Mouse (Mus musculus): ENCODE results near the gene Gzf1. TPM values are rescaled to one million over a fixed set of nuclear protein-coding genes. Genes with fewer than 3 reads are reported as not detected.

The Gzf1 gene
- polyA plus RNA-seq, 1 experiment from 2014 or later = 19.5 TPM

DNA sequence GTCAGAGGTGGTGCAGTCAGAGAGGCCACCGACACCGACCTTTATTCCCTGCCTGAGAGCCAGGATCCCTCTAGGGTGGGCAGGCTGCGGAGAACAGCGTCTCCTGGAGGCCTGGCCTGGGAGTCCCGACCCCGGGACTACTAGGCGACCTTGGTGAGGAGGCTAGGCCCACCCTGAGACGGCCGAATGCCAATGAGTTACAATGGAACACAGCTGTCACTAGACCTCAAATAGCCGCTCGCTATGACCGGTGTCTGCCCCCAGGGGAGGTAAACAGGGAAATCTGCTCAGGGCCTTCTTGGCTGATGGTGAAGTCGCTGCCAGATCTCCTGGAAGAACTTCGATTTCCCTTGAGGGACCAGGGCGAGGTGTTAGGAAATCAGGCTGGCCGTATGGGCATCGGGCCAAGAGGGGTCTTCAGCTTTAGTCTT, 653 bp downstream of the Gzf1 start:
- ATAC-seq (ENCODE audit: low FRiP score, low read depth) = peak; percentile 70
- Histone ChIP-seq H3K27me3 (replicated peaks) (no peaks in the 10 kb centered on the region), H3K9me3 (no peaks in the 10 kb centered on the region), H3K27ac (0 out of 2 replicates have a peak overlapping the region, but pooled peaks have one; percentile 53), H3K36me3 (peaks cover 30% of the 10 kb centered on the region), H3K9ac (peak overlapping the region; percentile 71), H3K4me3 (peak overlapping the region; percentile 71), H3K4me1 (peaks cover 33% of the 10 kb centered on the region), H3K4me2 (replicated peaks) (peak overlapping the region; percentile 90)
- WGBS = 12% methylated on average over 17 of the region's 17 CpGs

DNA sequence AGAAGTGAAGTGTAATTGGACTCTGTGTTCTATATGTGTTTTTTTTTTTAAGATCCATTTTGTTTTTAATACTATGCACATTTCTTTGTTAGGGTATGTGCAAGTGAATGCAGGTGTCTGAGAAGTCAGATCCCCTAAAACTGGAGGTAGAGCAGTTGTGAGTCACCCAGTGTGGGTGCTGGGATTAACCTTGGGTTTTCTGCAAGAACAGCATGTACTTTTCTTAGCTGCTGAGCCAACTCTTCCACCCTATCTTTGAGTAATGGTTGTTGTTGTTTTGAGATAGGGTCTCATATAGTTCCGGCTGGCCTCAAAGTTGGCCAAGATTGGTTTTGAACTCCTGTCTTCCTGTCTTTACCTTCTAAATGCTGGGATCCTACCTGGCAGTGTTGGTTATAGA, 2.2 kb downstream of the Gzf1 start:
- no peaks in the 10 kb centered on the region for H3K9me3 ChIP-seq
- no peak for ATAC-seq (ENCODE audit: low FRiP score, low read depth)
- H3K9ac ChIP-seq = no peak overlapping the region
- H3K27me3 ChIP-seq (replicated peaks) = no peaks in the 10 kb centered on the region
- peaks cover 32% of the 10 kb centered on the region for H3K4me1 ChIP-seq
- H3K36me3 ChIP-seq = peaks cover 40% of the 10 kb centered on the region
- no peak overlapping the region for H3K4me2 ChIP-seq (replicated peaks)
- H3K4me3 ChIP-seq = no peak overlapping the region
- WGBS = 94% methylated on average over 1 of the region's 1 CpGs
- H3K27ac ChIP-seq = no peak overlapping the region

DNA sequence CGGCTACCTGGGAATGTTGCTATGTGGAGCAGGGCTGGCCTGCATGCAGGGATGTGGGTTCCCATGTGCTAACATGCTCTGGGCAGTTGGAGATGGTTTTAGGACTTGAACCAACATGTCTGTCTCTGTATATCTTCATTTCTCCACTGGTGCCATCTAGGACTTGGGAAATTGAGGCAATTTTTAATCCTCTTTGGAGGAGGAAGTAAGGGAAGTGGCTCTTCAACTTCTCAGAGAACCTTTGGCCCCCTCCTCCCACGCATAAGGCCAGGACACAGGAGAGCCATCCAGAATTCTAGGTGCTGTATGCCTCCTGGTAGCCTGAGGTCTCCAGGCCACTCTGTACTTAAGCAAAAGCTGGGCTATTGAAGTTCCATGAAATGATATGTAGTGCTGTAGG, 4.1 kb downstream of the Gzf1 start:
- Histone ChIP-seq H3K9ac (no peak overlapping the region), H3K9me3 (no peaks in the 10 kb centered on the region), H3K27ac (no peak overlapping the region), H3K4me1 (peaks cover 14% of the 10 kb centered on the region), H3K4me2 (replicated peaks) (no peak overlapping the region), H3K36me3 (peaks cover 55% of the 10 kb centered on the region), H3K4me3 (no peak overlapping the region), H3K27me3 (replicated peaks) (no peaks in the 10 kb centered on the region)
- ATAC-seq (ENCODE audit: low FRiP score, low read depth) = no peak
- 97% methylated on average over 2 of the region's 2 CpGs for WGBS

DNA sequence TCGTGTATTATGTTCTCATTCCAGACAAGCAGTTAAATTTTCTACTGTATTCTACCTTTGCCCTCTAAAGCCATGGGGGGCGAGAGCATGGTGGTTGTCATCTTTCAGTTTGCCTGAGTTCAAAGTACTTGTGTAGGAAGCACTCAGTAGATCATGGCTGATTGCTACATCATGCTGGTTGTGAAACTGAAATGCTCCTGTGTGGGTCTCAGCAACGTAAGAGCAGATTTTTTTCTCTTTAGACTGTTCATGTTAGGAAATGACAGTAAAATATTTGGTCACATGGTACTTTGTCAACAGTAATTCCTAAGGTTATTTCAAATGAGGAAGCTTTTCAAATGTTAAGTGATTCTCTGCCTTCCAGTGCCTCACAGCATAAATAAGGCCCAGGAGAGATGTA, 4.9 kb downstream of the Gzf1 start:
- Histone ChIP-seq H3K36me3 (peaks cover 63% of the 10 kb centered on the region), H3K4me3 (no peak overlapping the region), H3K4me1 (peaks cover 10% of the 10 kb centered on the region), H3K27ac (no peak overlapping the region), H3K27me3 (replicated peaks) (no peaks in the 10 kb centered on the region), H3K9ac (no peak overlapping the region), H3K9me3 (no peaks in the 10 kb centered on the region), H3K4me2 (replicated peaks) (no peak overlapping the region)
- WGBS = 86% methylated on average over 3 of the region's 3 CpGs
- no peak for ATAC-seq (ENCODE audit: low FRiP score, low read depth)

DNA sequence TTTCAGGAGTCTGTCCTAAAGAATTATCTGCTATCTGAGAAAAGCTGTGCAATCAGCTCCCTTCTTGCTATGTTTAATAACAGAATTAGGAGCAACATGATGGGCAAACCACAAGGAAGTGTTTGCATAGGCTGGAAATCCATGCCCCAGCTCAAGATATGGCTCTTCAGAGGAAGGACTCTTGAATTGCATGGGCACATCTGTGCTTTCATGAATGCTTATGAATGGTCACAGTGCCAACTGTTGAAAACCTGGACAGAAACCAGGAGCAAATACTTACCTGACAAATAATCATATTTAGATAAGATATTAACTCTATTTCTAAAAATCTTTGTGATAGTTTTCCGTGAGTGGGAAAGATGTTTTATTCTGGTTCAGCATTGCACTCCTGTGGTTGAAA, 6.0 kb downstream of the Gzf1 start:
- Histone ChIP-seq H3K27me3 (replicated peaks) (no peaks in the 10 kb centered on the region), H3K4me2 (replicated peaks) (no peak overlapping the region), H3K4me1 (peaks cover 5% of the 10 kb centered on the region), H3K36me3 (peaks cover 74% of the 10 kb centered on the region), H3K27ac (no peak overlapping the region), H3K4me3 (no peak overlapping the region), H3K9ac (no peak overlapping the region), H3K9me3 (no peaks in the 10 kb centered on the region)
- no peak for ATAC-seq (ENCODE audit: low FRiP score, low read depth)
- 98% methylated on average over 1 of the region's 1 CpGs for whole genome bisulfite sequencing

DNA sequence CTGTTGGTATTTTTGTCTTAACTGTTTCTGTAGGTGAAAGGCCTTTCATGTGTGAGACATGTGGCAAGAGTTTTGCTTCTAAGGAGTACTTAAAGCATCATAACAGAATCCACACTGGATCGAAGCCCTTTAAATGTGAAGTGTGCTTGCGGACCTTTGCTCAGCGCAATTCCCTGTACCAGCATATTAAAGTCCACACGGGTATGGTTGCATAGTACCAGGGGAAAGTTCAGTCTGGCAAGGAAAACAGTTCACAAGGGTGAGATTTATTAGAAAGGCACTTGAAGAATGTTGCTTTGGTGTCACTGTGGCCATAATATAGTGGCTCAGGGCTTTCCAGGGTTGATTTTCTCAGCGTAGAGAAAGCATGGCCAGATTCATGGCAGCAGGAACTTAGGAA, 7.1 kb downstream of the Gzf1 start:
- Histone ChIP-seq H3K4me1 (no peaks in the 10 kb centered on the region), H3K27me3 (replicated peaks) (no peaks in the 10 kb centered on the region), H3K4me3 (no peak overlapping the region), H3K9me3 (no peaks in the 10 kb centered on the region), H3K4me2 (replicated peaks) (no peak overlapping the region), H3K36me3 (peaks cover 81% of the 10 kb centered on the region), H3K27ac (no peak overlapping the region), H3K9ac (no peak overlapping the region)
- no peak for ATAC-seq (ENCODE audit: low FRiP score, low read depth)
- 90% methylated on average over 5 of the region's 5 CpGs for WGBS

DNA sequence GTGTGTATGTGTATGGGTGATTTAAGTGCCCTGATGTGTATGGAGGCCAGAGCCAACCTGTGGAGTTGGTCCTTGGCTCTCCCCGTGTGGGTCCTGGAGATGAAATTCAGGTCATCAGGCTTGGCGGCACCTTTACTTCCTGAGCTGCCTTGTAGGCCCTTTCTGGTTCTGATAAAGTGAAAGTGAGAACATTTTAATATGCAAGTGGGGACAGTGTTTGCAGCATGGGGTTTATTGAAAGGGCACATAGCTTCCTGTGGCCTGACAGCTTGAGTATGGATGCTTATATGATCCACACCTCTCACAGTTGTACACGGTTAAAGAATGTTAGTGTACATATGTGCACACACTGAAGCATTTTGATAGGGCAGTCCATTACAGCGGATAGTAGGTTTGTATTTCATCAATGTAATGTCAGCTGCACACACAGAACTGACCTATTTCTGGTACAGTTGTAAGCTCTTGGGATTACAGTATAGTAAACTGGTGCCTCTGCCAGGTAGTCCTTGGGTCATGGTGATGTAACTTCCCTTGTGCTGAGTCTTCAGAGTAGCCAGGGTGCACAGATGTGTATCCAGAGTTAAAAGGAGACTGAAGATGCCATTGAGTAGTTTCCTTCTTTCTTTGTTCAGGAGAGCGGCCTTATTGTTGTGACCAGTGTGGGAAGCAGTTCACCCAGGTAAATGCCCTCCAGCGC, 8.8 kb downstream of the Gzf1 start:
- WGBS = 96% methylated on average over 6 of the region's 6 CpGs
- no peaks in the 10 kb centered on the region for H3K4me1 ChIP-seq
- H3K9me3 ChIP-seq = no peaks in the 10 kb centered on the region
- H3K36me3 ChIP-seq = peaks cover 75% of the 10 kb centered on the region
- H3K4me3 ChIP-seq = no peak overlapping the region
- H3K27me3 ChIP-seq (replicated peaks) = no peaks in the 10 kb centered on the region
- ATAC-seq (ENCODE audit: low FRiP score, low read depth) = no peak
- H3K9ac ChIP-seq = no peak overlapping the region
- H3K4me2 ChIP-seq (replicated peaks) = no peak overlapping the region
- H3K27ac ChIP-seq = no peak overlapping the region

DNA sequence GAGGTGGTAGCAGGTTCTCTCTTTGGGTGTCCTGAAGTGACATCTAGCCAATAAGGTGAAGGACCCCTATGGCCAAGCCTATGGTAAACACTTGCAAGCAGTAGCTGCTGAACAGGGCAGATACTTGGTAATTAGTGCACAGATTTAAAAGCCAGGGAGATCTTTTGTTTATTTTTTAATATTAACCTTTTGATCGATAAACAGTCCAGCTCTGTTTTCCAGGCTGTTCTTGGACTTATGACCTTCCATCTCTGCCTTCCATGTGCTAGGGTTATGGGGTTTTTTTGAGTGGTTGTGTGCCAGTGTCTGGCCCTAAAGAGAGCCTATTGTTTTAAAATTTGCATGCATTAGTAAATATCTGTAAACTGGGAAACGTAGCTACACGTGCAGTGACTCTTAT, 9.5 kb downstream of the Gzf1 start:
- Histone ChIP-seq H3K36me3 (peaks cover 76% of the 10 kb centered on the region), H3K27ac (no peak overlapping the region), H3K4me3 (no peak overlapping the region), H3K4me2 (replicated peaks) (no peak overlapping the region), H3K9ac (no peak overlapping the region), H3K27me3 (replicated peaks) (no peaks in the 10 kb centered on the region), H3K4me1 (no peaks in the 10 kb centered on the region), H3K9me3 (no peaks in the 10 kb centered on the region)
- ATAC-seq (ENCODE audit: low FRiP score, low read depth) = no peak
- WGBS = 95% methylated on average over 3 of the region's 3 CpGs

DNA sequence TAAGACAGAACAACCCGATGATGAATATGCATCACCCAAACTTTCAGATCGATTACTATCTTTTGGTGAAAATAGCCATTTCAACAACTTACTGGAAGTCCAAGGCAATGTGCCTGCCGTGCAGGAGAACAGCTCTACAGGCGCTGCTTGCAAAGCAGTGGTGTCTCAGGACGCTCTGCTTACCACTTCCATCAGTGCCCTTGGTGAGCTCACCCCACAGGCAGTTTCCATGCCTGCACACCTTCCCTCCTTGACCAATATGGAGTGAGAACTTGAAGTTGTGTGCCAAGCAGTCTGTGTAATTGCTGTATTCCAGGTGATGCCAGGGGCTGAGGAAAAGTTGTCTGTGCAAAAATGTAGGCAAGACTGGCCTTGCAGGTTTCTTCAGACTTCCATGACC, 10.0 kb downstream of the Gzf1 start:
- WGBS = 94% methylated on average over 5 of the region's 5 CpGs
- Histone ChIP-seq H3K4me1 (no peaks in the 10 kb centered on the region), H3K36me3 (peaks cover 77% of the 10 kb centered on the region)

DNA sequence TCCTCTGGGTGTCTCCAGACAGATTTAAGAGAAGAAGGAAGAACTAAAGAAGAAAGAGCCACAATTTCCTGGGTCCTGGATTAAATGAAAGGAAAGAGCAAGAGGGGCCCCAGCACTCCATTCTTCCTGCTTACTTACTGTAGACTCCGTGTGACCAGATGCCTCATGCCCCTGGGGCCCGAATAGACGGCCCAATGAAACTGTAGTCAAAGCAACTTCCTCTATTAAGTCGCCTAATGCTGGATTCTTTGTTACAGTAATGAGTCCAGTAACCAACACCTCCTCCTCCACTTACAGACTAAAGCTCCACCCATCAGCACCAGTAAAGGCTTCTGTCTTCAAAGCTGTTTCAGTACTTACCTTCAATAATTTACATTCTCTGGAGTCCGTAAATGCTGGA, 17.7 kb downstream of the Gzf1 start:
- H3K27me3 ChIP-seq (replicated peaks) = no peaks in the 10 kb centered on the region
- H3K9me3 ChIP-seq = no peaks in the 10 kb centered on the region
- no peak overlapping the region for H3K4me2 ChIP-seq (replicated peaks)
- no peak overlapping the region for H3K4me3 ChIP-seq
- ATAC-seq (ENCODE audit: low FRiP score, low read depth) = no peak
- no peak overlapping the region for H3K27ac ChIP-seq
- WGBS = 78% methylated on average over 5 of the region's 5 CpGs
- no peaks in the 10 kb centered on the region for H3K4me1 ChIP-seq
- peaks cover 43% of the 10 kb centered on the region for H3K36me3 ChIP-seq
- no peak overlapping the region for H3K9ac ChIP-seq

More for the DNA sequence above, 10.0 kb downstream of the Gzf1 start:
- Histone ChIP-seq H3K27me3 (replicated peaks) (no peaks in the 10 kb centered on the region), H3K9ac (no peak overlapping the region), H3K4me3 (no peak overlapping the region), H3K4me2 (replicated peaks) (no peak overlapping the region), H3K9me3 (no peaks in the 10 kb centered on the region), H3K27ac (no peak overlapping the region)
- ATAC-seq (ENCODE audit: low FRiP score, low read depth) = no peak

DNA sequence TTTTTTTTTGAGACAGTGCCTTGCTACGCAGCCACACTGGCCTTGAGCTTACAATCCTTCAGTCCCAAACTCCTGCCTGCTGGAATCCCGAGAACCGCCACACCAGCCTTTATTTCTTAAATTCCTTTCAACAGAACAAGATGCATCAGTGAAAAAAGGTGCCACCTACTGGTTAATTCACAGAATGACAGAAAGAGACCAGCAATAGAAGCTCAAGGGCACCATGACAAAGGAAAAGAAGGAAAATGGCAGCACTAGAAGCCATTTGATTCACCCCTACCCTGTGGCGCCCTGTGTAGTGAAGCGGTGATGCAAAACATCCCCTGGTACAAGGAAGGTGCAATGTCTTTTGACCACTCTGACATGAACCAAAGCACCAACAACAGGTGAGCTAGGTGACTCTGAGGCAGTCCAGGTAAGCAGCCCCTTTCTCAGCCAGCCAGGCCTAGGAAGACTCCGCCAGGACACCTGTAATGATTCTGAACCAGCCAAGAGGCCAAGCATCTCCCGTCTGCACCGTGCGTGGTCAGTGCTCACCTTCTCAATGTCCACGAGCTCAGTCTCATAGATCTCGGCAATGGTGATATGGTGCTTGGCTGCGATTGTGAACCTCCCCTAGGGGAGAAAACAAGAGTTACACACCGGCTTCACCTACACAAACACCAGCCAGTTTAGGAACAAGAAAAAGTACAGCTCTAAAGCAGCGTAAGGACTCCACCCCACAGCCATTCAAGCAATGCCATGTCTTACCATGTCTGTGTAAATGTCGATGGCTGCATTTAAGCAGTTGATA, 25.8 kb downstream of the Gzf1 start:
- Histone ChIP-seq H3K27me3 (replicated peaks) (no peaks in the 10 kb centered on the region), H3K27ac (no peak overlapping the region), H3K9me3 (no peaks in the 10 kb centered on the region), H3K36me3 (peaks cover 12% of the 10 kb centered on the region; the same call in 1 of the 2 replicates), H3K9ac (no peak overlapping the region), H3K4me1 (no peaks in the 10 kb centered on the region), H3K4me3 (no peak overlapping the region), H3K4me2 (replicated peaks) (no peak overlapping the region)
- ATAC-seq (ENCODE audit: low FRiP score, low read depth) = peak; percentile 75
- 78% methylated on average over 15 of the region's 15 CpGs for WGBS

DNA sequence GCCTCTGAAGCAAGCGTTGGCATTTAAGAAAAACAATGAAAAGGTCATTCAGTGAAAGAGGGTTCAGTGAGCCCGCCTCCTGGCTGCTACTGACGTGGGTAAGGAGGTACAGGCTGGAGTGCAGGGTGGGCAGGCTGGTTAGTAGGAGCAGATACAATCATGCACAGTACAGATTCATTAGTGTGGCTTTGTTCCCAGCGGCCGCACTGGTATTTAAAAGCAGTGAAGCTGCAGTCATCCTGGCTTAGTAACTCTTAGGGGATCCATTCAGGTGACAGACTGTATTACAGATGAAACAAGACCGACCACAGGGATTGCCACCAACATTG, 26.3 kb downstream of the Gzf1 start:
- no peak overlapping the region for H3K9ac ChIP-seq
- H3K4me3 ChIP-seq = no peak overlapping the region
- H3K9me3 ChIP-seq = no peaks in the 10 kb centered on the region
- no peaks in the 10 kb centered on the region for H3K4me1 ChIP-seq
- H3K4me2 ChIP-seq (replicated peaks) = no peak overlapping the region
- 60% methylated on average over 6 of the region's 6 CpGs for WGBS
- no peaks in the 10 kb centered on the region for H3K27me3 ChIP-seq (replicated peaks)
- H3K36me3 ChIP-seq = peaks cover 12% of the 10 kb centered on the region; the same call in 1 of the 2 replicates
- H3K27ac ChIP-seq = no peak overlapping the region
- peak; percentile 18; the same call in 1 of the 2 replicates for ATAC-seq (ENCODE audit: low FRiP score, low read depth)

All from neural tube, embryonic 12.5 days (tissue).